Mouse (Mus musculus) embryonic facial prominence, embryonic 12.5 days (tissue): ENCODE data around the gene Ube2q2. TPM values are rescaled to one million over a fixed set of nuclear protein-coding genes. Genes with fewer than 3 reads are reported as not detected.
A peak's percentile ranks its signal among the peaks of the same experiment; 100 is the strongest.
"Not testable (repeated sequence)": the region's sequence is repeated elsewhere in the genome, so short reads cannot be mapped to it uniquely, and the experiment has no call there.

Source experiments
- ATAC-seq: fragments of 200-750 bp; cut with Nextera tagmentation; 2 replicates; pipeline ENCODE4 v1.8.0; 2017; ENCODE audit not compliant: insufficient number of reproducible peaks, insufficient read depth, low FRiP score, low TSS enrichment
- H3K27ac ChIP-seq: fragments of 300-500 bp; sonication (generic); 2 replicates; pipeline ENCODE4 v1.5.1; 2016; ENCODE audit warnings: mild to moderate bottlenecking
- H3K27me3 ChIP-seq: fragments of 300-500 bp; sonication (generic); 2 replicates; pipeline ENCODE4 v1.6.1; 2016; ENCODE audit warnings: mild to moderate bottlenecking, moderate library complexity
- H3K36me3 ChIP-seq: fragments of 300-500 bp; sonication (generic); 2 replicates; pipeline ENCODE4 v1.6.1; 2016; ENCODE audit warnings: mild to moderate bottlenecking
- H3K4me1 ChIP-seq: fragments of 300-500 bp; sonication (generic); 2 replicates; pipeline ENCODE4 v1.6.1; 2016
- H3K4me2 ChIP-seq: fragments of 300-500 bp; sonication (generic); replicated peaks from 2 replicates; pipeline ENCODE4 v1.6.1; 2016; ENCODE audit warnings: mild to moderate bottlenecking, moderate library complexity
- H3K4me3 ChIP-seq: fragments of 300-500 bp; sonication (generic); 2 replicates; pipeline ENCODE4 v1.5.1; 2016; ENCODE audit warnings: mild to moderate bottlenecking
- H3K9ac ChIP-seq: fragments of 300-500 bp; sonication (generic); 2 replicates; pipeline ENCODE4 v1.6.1; 2016; ENCODE audit warnings: mild to moderate bottlenecking, moderate library complexity
- H3K9me3 ChIP-seq: fragments of 300-500 bp; sonication (generic); 2 replicates; pipeline ENCODE4 v1.6.1; 2016; ENCODE audit warnings: mild to moderate bottlenecking, moderate library complexity
- WGBS: fragments of 180-500 bp; shearing (Covaris S2); methylation state at CpG from one replicate; pipeline ENCODE4 v1.1.7; 2016; 5-methylcytosine and 5-hydroxymethylcytosine counted together
- polyA plus RNA-seq: library from polyadenylated mRNA; unstranded; fragments of >200 nt; fragmentation: Nextera tagmentation; extraction: Ambion mirVana; gene quantifications from 2 replicates; pipeline ENCODE4 v1.2.1, GENCODE M21; 2016

Ube2q2 gene
- polyA plus RNA-seq, 1 experiment from 2014 or later, result 46.1 TPM

GRCm38 (mm10) chr9:55226251-55226650 lies 77.6 kb downstream of the Ube2q2 start:
- Histone ChIP-seq H3K36me3 (peaks cover 44% of the 10 kb centered on the region), H3K4me1 (no peaks in the 10 kb centered on the region), H3K4me3 (no peak overlapping the region), H3K9me3 (no peaks in the 10 kb centered on the region), H3K27me3 (no peaks in the 10 kb centered on the region), H3K9ac (no peak overlapping the region), H3K27ac (no peak overlapping the region), H3K4me2 (no peak overlapping the region)
- no peak for ATAC-seq
- WGBS, result 88% methylated on average over 3 of the region's 3 CpGs

- peaks cover 27% of the 10 kb centered on the region for H3K36me3 ChIP-seq
- 93% methylated on average over 4 of the region's 4 CpGs for WGBS
- no peak overlapping the region for H3K27ac ChIP-seq
- H3K4me3 ChIP-seq, result no peak overlapping the region
- H3K9me3 ChIP-seq, result no peaks in the 10 kb centered on the region
- H3K9ac ChIP-seq, result no peak overlapping the region
- ATAC-seq, result no peak
- no peaks in the 10 kb centered on the region for H3K27me3 ChIP-seq
- no peaks in the 10 kb centered on the region for H3K4me1 ChIP-seq
- H3K4me2 ChIP-seq, result no peak overlapping the region
Observed at GRCm38 (mm10) chr9:55228149-55228548, 79.5 kb downstream of the Ube2q2 start.

- 70% methylated on average over 10 of the region's 10 CpGs for WGBS
- H3K4me2 ChIP-seq, result no peak overlapping the region
- no peak overlapping the region for H3K27ac ChIP-seq
- peaks cover 18% of the 10 kb centered on the region for H3K36me3 ChIP-seq
- H3K9me3 ChIP-seq, result no peaks in the 10 kb centered on the region
- no peaks in the 10 kb centered on the region for H3K4me1 ChIP-seq
- ATAC-seq, result no peak
- H3K9ac ChIP-seq, result no peak overlapping the region
- no peak overlapping the region for H3K4me3 ChIP-seq
- H3K27me3 ChIP-seq, result no peaks in the 10 kb centered on the region
Observed at GRCm38 (mm10) chr9:55229010-55229409, 80.4 kb downstream of the Ube2q2 start.

- 65% methylated on average over 6 of the region's 6 CpGs for WGBS
- Histone ChIP-seq H3K9ac (no peak overlapping the region), H3K9me3 (no peaks in the 10 kb centered on the region), H3K4me2 (no peak overlapping the region), H3K4me1 (no peaks in the 10 kb centered on the region), H3K4me3 (no peak overlapping the region), H3K27ac (no peak overlapping the region), H3K27me3 (no peaks in the 10 kb centered on the region), H3K36me3 (no peaks in the 10 kb centered on the region)
- no peak for ATAC-seq
Observed at GRCm38 (mm10) chr9:55231544-55231943, 82.9 kb downstream of the Ube2q2 start.

GRCm38 (mm10) chr9:55232110-55232509 lies 83.5 kb downstream of the Ube2q2 start:
- H3K9ac ChIP-seq, result no peak overlapping the region
- H3K27ac ChIP-seq, result no peak overlapping the region
- H3K9me3 ChIP-seq, result no peaks in the 10 kb centered on the region
- 92% methylated on average over 5 of the region's 5 CpGs for WGBS
- ATAC-seq, result no peak
- H3K27me3 ChIP-seq, result no peaks in the 10 kb centered on the region
- H3K4me3 ChIP-seq, result no peak overlapping the region
- no peak overlapping the region for H3K4me2 ChIP-seq
- H3K36me3 ChIP-seq, result no peaks in the 10 kb centered on the region
- no peaks in the 10 kb centered on the region for H3K4me1 ChIP-seq

- Histone ChIP-seq H3K27ac (no peak overlapping the region), H3K4me3 (no peak overlapping the region), H3K27me3 (no peaks in the 10 kb centered on the region), H3K9ac (no peak overlapping the region), H3K36me3 (no peaks in the 10 kb centered on the region), H3K9me3 (no peaks in the 10 kb centered on the region), H3K4me1 (no peaks in the 10 kb centered on the region), H3K4me2 (no peak overlapping the region)
- no peak for ATAC-seq
- WGBS, result 86% methylated on average over 7 of the region's 7 CpGs
Observed at GRCm38 (mm10) chr9:55232586-55232985, 83.9 kb downstream of the Ube2q2 start.

- not testable (repeated sequence) for H3K27me3 ChIP-seq, H3K36me3 ChIP-seq, H3K9me3 ChIP-seq, H3K27ac ChIP-seq, H3K9ac ChIP-seq, H3K4me3 ChIP-seq, H3K4me2 ChIP-seq, H3K4me1 ChIP-seq, ATAC-seq
- WGBS, result 67% methylated on average over 11 of the region's 11 CpGs
Observed at GRCm38 (mm10) chr9:55233076-55233475, 84.4 kb downstream of the Ube2q2 start.

- Histone ChIP-seq H3K27ac (no peak overlapping the region), H3K9me3 (no peaks in the 10 kb centered on the region), H3K4me3 (no peak overlapping the region), H3K27me3 (no peaks in the 10 kb centered on the region), H3K36me3 (no peaks in the 10 kb centered on the region), H3K4me1 (no peaks in the 10 kb centered on the region), H3K4me2 (no peak overlapping the region), H3K9ac (no peak overlapping the region)
- no peak for ATAC-seq
- WGBS, result 72% methylated on average over 13 of the region's 13 CpGs
Observed at GRCm38 (mm10) chr9:55236235-55237165, 87.8 kb downstream of the Ube2q2 start.

GRCm38 (mm10) chr9:55240852-55241251 lies 92.2 kb downstream of the Ube2q2 start:
- Histone ChIP-seq H3K4me2 (no peak overlapping the region), H3K9ac (no peak overlapping the region), H3K4me3 (no peak overlapping the region), H3K27ac (no peak overlapping the region), H3K27me3 (no peaks in the 10 kb centered on the region), H3K9me3 (no peaks in the 10 kb centered on the region), H3K36me3 (no peaks in the 10 kb centered on the region), H3K4me1 (no peaks in the 10 kb centered on the region)
- 89% methylated on average over 5 of the region's 5 CpGs for WGBS
- no peak for ATAC-seq

- 43% methylated on average over 24 of the region's 24 CpGs for WGBS
- Histone ChIP-seq H3K4me3 (peak overlapping the region; percentile 20), H3K27ac (no peak overlapping the region)
Observed at GRCm38 (mm10) chr9:55241863-55242685, 93.4 kb downstream of the Ube2q2 start.

GRCm38 (mm10) chr9:55243280-55243679 lies 94.6 kb downstream of the Ube2q2 start:
- ATAC-seq, result no peak
- H3K9me3 ChIP-seq, result no peaks in the 10 kb centered on the region
- no peaks in the 10 kb centered on the region for H3K27me3 ChIP-seq
- no peak overlapping the region for H3K27ac ChIP-seq
- WGBS, result 75% methylated on average over 3 of the region's 3 CpGs
- no peaks in the 10 kb centered on the region for H3K4me1 ChIP-seq
- no peaks in the 10 kb centered on the region for H3K36me3 ChIP-seq
- H3K4me2 ChIP-seq, result no peak overlapping the region
- H3K9ac ChIP-seq, result no peak overlapping the region
- no peak overlapping the region for H3K4me3 ChIP-seq

More at GRCm38 (mm10) chr9:55241863-55242685, 93.4 kb downstream of the Ube2q2 start:
- H3K9me3 ChIP-seq, result no peaks in the 10 kb centered on the region
- H3K9ac ChIP-seq, result no peak overlapping the region
- H3K27me3 ChIP-seq, result no peaks in the 10 kb centered on the region
- H3K36me3 ChIP-seq, result no peaks in the 10 kb centered on the region
- no peaks in the 10 kb centered on the region for H3K4me1 ChIP-seq
- H3K4me2 ChIP-seq, result peak overlapping the region; percentile 38
- no peak for ATAC-seq

- no peak overlapping the region for H3K4me3 ChIP-seq
- no peak overlapping the region for H3K9ac ChIP-seq
- H3K4me2 ChIP-seq, result no peak overlapping the region
- no peaks in the 10 kb centered on the region for H3K27me3 ChIP-seq
- H3K36me3 ChIP-seq, result no peaks in the 10 kb centered on the region
- WGBS, result 67% methylated on average over 3 of the region's 3 CpGs
- no peaks in the 10 kb centered on the region for H3K4me1 ChIP-seq
- no peak for ATAC-seq
- H3K27ac ChIP-seq, result no peak overlapping the region
- H3K9me3 ChIP-seq, result no peaks in the 10 kb centered on the region
Observed at GRCm38 (mm10) chr9:55244079-55244478, 95.4 kb downstream of the Ube2q2 start.
